Mouse (Mus musculus) ovary, adult 18-20 months (tissue): ENCODE measurements around the gene Defa21.
"Not testable (repeated sequence)": the region's sequence is repeated elsewhere in the genome, so short reads cannot be mapped to it uniquely, and the experiment has no call there.

Experiments
- DNase-seq: peaks from one replicate; pipeline ENCODE4 v3.0.0; 2022; ENCODE audit warnings: low spot score, mixed read lengths

The Defa21 gene

GRCm38 (mm10) chr8:21025245-21025644 is at the start of gene Defa21:
TSS of gene Defa21 (plus strand) at chr8:21025545.
- DNase-seq, result not testable (repeated sequence)

GRCm38 (mm10) chr8:20979846-20980245 is 45.5 kb upstream of the Defa21 start:
- no peak for DNase-seq

GRCm38 (mm10) chr8:20994042-20994441 is 31.3 kb upstream of the Defa21 start:
- DNase-seq, result not testable (repeated sequence)

DNA sequence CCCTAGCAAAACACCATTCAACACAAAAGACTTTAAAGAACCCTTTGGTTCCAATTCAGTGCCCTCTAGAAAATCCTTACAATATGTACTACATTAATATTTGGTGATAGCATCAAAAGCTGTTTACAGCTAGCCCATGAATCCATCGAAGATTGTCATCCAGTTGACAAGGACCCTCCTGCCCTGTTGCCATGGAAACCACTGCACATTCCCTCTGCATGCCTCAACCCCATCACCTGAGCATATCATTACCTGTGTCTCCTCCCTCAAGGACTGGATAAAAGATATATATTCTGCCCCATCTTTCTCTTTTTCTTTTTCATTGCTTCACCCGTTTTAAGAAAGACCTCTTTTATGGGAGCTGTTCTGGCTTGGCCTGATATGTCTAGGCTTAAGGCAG is 28.6 kb upstream of the Defa21 start:
- DNase-seq, result no peak

DNA sequence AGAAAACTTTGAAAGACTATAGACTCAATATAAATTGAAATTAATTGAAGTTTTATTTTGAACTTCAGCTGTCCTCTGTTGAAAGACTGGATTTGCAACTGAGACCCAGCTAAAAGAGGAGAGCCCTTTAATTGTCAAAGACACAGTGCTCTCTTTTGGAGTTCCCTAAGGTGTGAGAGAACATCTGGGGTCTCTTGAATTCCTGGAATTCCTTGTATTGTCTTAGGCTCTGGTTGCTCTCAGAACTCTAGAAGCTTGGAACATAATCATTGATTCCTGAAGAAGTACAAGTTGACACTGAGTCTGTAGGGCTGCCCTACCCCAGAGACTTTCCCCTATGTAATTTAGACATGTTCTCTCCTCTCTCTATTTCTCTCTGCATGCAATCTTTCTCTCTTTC is 28.1 kb upstream of the Defa21 start:
- DNase-seq, result no peak

- DNase-seq, result no peak
Measured at GRCm38 (mm10) chr8:21001171-21001570, 24.2 kb upstream of the Defa21 start.

DNA sequence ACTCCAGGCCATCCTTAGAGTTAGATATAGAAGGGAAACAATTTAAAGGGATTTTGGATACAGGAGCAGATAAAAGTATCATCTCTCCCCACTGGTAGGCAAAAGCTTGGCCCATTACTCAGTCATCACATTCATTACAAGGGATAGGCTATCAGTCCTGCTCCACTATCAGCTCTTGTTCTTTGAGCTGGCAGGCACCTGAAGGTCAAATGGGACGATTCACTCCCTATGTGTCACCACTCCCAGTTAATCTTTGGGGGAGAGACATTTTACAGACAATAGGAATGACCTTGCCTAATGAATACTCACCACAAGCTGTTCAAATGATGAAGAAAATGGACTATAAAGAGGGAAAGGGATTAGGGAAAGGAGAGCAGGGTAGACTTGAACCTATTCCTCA is 18.5 kb upstream of the Defa21 start:
- no peak for DNase-seq

GRCm38 (mm10) chr8:21008578-21008977 is 16.8 kb upstream of the Defa21 start:
- not testable (repeated sequence) for DNase-seq

DNA sequence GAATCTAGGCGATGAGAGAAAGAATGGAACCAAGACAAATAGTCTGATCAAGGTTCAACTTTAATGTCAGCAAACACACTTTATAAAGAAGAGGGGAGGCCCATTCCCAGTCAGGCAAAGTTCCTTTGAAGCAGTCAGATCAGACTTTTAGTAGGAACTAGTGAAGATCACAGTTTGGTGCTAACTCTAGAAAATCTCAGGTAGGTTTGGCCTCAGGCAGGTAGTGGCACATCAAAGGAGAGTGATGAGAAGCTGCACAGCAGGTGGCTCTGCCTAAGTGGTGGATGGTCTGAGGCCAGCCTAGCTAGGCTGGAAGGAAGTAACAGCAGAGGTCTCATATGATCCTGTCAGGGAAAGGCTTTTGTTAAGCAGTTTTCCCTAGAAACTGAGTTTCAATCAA is 14.8 kb upstream of the Defa21 start:
- DNase-seq, result not testable (repeated sequence)

GRCm38 (mm10) chr8:21054747-21055146 is 29.4 kb downstream of the Defa21 start, which contains the start of gene Defa23:
TSS of gene Defa23 (plus strand) at chr8:21055047.
- not testable (repeated sequence) for DNase-seq

DNA sequence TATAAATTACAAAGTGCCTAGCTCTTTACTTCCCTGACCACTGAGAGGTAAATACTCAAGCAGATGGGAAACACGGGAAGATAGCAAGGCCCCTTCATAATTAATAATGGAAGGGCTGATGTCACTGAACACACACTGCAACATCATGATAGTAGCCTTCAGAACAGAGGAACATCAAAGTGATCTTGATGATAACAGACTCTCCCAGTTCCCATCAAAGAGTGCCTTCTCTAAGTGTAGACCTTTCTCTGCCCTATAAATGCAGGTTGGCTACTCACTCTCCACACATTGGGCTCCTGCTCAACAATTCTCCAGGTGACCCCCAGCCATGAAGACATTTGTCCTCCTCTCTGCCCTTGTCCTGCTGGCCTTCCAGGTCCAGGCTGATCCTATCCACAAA is 39.4 kb downstream of the Defa21 start, which contains the start of gene Defa35:
Gene Defa35, plus strand, starts transcription at position 301 of the 400 bp plus-strand sequence.
- not testable (repeated sequence) for DNase-seq
